Mouse (Mus musculus) G1E (cell line): Measurements from ENCODE around the gene Asxl2.

Source experiments
- CTCF ChIP-seq: IDR thresholded peaks from 2 replicates; pipeline ENCODE4 v1.5.1; 2012; ENCODE audit warnings: low read depth, low read length, inconsistent platforms, mixed read lengths
- GATA1 ChIP-seq: IDR thresholded peaks from 2 replicates; pipeline ENCODE4 v1.6.1; 2012; ENCODE audit warnings: borderline replicate concordance, low read length, inconsistent platforms, mixed read lengths

DNA sequence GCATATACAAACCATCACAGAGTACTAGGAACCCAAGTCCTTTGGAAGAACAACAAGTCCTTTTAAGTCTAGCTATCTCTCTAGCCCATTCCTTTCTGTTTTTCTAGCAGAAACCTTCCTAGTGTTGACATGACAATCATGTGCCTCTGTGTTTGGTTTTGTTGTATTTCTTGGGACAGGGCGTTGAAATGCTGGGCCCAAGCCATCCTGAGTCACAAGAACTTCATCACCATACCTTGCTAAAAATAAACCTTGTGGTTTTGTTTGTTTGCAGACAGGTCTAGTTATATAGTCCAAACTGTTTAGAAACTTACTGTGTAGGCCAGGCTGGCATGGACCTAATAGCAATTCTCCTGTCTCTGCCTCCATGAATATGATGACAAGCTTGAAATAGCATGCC, 3.9 kb upstream of the Asxl2 start:
- TF ChIP-seq CTCF (no peak), GATA1 (no peak)
